Mouse (Mus musculus) gastrocnemius, postnatal 10 days (tissue): ENCODE results near the gene Eif4b. TPM values are rescaled to one million over a fixed set of nuclear protein-coding genes. Genes with fewer than 3 reads are reported as not detected.

Experiments used
- DNase-seq: peaks from one replicate; pipeline ENCODE4 v3.0.0; 2021; ENCODE audit warnings: mixed read lengths
- total RNA-seq, 2 experiments: library from RNA; stranded (reverse); gene quantifications; 2 replicates each; pipeline ENCODE4 v1.2.3; 2021

Gene Eif4b
- total RNA-seq, 2 experiments from 2014 or later: 151 to 152 TPM

DNA sequence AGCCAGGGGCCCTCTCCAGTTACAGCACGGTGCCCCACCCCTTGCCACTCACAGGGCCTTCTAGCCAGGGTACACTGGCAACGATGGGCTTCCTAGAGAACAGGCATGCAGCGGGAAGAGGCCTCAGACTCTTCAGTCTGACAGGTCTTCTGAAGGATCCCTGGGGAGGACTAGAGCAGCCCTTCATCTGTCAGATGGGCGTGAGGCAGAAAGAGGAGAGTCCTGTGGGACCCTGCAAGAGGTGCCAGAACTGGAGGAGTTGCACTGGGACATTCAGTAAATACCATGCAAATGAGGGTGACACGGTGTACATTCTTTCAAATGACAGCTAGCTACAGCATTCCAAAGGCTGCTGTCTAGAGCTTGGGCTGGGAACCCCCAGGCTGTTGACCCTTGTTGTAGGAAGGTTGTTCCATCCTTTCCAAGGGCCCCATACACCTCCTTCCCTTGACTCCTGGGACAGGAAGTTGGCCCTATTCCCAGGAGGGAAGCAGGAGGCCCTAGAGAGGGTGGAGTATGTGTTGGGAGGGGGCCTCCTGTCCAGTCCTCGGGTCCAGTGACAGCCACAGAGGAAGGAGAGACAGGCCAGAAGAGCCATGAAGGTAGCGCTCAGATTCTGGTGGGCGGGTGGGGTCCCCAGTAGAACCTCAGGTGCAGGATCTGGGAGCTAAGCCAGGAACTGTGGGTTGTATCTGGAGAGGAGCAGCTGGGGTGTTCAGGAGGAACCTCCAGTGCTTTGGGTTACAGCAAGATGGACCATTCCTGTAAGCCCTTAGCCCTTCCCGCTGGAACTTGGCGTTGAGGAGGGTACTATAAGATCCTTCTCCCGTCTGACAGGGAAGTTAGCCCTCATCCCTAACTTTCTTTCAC, 28.3 kb downstream of the Eif4b start:
- DNase-seq: peak; percentile 24

DNA sequence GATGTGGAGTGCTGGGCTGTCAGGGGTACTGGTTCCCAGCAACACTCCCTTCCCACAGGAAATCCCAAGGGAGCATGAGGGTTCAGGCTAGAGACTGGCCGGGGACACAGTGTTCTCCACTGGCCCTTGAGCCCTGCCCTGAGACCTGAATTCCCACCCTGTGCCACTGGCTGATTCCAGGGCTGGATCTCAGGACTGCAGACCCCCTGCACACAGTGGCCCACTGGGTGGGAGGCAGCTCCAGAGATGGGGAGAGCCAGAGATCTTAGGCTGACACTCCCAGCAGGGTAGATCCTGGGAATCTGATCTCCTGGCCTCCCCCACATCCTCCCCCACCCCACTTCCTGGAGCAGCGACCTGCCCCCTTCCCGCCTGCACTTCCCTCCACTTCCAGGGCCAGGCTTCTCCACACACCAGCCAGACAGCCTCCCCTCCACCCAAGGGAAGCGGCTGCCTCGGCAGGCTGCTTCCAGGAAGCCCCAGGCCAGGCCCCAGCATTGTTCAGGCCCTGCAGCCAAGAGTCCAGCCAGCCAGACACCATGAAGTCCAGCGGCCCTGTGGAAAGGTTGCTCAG, 29.1 kb downstream of the Eif4b start:
- DNase-seq: peak; percentile 63

- DNase-seq: peak; percentile 38
These were observed 29.9 kb downstream of the Eif4b start for GRCm38 (mm10) chr15:102103371-102103946.

DNA sequence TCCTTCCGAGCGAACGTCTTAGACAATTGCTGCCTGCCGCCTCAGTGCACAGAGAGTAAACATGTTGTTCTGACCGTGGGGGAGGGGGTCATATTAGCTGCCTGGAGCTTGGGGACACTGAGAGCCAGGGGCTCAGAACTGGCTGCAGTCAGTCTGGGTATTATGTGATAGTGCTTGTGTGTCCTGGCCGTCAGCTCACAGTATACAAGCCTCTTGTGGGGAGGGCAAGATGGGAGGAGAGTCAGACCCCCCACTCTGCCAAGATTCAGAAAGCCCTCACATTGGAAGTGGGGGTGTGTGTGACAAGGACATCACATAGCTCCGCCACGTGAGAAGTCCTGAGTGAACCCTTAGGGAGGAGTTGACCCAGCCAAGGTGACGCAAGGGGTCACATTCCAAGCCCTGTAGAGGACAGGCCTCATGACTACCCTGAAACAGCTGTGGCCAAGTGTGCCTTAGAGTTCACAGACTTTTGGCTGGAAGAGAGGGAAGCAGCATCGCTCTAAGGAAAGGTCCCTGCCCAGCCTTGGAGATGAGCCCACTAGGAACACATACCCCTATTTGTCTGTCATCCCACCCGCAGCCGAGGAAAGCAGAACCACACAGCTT, 30.5 kb downstream of the Eif4b start:
- DNase-seq: peak; percentile 67

DNA sequence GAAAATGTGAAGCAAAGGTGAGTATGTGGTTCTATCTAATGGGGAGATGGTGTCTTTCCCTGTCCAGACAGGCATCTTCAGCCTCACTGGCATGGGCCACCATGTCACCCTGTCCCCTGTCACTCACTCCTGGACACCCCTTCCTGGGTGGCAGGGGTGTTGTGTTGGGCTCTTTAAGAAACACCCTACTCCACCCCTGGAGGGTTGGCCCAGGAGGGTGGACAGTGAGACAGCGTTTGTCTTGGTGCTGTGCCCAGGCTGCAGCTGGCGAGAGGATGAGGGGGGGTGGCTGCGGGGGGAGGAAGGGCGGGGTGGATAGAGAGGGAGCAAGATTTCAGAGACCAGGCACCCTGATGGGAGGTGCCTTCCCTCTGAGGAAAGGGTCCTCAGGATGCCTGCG, 31.8 kb downstream of the Eif4b start:
- peak; percentile 79 for DNase-seq

DNA sequence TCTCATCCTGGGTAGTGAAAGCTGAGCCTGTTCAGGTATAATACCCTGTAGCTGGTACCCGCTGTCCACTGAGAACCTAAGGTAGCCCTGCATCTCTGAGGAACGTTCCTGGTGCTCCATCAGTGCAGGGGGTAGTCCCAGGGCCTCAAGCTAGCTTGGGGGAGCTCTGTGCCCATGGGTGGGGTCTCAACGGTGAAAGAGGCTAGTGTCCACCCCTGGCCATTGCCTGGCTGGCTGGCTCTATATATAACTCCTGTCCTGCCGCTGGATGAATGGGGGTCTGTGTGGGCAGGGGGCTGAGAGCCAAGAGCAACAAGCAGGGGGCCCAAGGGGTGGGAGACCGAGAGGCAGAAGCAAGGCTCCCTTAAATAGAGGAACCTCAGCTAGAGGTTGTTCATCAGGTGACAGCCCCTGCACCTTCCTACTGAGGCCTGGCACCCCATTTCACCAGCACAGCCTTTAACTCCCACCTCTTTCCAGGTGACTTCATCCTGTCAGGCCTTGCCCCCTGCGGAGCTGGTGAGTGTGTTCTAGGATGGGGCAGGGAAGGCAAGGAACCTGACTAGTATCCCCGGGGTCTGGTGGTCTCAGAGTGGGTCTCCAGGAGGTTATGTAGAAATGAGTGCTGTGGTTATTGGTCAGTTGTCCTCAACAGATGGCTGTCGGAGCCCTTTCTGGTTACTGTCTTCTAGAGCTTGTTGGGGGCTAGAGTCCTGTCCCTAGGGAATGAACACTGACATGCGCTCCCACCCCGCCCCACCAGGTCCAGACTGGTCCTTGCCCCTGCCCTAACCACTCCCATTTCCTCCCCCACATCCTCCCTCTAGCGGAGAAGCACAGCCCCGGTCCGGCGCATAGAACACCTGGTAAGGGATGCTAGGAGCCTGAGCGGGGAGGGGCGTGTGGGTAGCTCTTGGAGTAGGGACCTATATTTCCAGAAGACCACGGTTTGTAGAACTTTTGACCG, 32.5 kb downstream of the Eif4b start:
- no peak for DNase-seq

- no peak for DNase-seq
These were observed 33.3 kb downstream of the Eif4b start for GRCm38 (mm10) chr15:102106754-102107456.

DNA sequence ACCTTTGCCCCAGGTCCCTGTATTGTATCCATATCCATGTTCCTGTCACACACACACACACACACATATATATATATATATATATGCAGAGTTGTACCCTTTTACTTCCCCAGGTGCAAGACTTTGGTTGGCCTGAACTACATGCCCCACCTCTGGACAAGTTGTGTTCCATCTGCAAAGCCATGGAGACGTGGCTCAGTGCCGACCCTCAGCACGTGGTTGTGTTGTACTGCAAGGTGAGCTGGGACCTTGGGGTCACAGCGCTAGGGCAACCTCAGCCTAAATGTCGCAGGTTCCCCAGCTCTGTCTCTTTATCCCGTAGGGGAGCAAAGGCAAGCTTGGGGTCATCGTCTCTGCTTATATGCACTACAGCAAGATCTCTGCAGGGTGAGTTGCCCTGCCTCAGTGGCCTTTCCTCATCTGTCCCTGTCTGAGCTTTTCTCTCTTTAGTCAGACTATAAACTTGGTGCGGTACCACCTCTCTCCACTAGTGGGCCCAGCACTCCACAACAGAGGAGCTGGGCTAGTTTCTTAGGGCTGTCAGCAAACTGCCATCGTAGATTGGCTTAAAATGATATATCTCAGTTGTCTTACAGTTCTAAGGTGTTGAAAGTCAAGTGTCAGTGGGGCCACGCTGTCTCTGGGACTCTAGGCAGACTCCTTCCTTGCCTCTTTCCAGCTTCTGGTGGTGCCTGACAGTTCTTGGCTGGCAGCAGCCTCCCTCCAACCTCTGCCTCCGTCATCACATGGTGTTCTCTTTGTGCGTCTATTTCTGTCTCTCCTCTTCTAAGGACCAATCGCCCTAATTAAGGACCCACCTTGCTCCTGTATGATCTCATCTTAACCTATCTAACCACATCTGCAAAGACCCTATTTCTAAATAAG, 34.4 kb downstream of the Eif4b start:
- DNase-seq: peak; percentile 76

- peak; percentile 84 for DNase-seq
These were observed 35.3 kb downstream of the Eif4b start for GRCm38 (mm10) chr15:102108651-102109525.

GRCm38 (mm10) chr15:102110271-102110670, 36.7 kb downstream of the Eif4b start:
- no peak for DNase-seq

DNA sequence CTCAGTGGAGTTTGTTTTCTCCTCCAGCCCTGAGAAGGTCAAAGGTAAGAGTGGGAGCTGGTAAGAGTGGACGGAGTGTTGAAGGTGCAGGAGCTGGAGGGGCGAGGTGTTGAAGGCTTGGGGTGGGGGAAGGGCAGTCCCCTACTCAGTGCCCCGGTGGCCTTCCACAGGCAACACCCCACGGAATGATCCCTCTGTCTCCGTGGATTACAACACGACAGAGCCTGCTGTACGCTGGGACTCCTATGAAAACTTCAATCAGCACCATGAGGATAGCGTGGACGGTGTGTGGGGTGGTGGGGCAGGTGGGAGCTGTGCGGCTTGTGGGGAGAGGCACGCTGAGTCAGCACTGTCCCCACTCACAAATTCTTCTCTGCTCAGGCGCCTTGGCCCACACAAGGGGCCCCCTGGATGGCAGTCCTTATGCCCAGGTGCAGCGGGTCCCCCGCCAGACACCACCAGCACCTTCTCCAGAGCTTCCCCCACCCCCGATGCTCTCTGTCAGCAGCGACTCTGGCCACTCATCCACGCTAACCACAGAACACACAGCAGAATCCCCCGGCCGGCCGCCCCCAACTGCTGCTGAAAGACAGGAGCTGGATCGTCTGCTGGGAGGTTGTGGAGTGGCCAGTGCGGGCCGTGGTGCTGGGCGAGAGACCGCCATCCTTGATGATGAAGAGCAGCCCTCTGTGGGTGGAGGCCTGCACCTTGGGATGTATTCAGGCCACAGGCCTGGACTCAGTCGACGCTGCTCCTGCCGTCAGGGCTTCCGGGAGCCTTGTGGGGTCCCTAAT, 37.3 kb downstream of the Eif4b start:
- DNase-seq: no peak

DNA sequence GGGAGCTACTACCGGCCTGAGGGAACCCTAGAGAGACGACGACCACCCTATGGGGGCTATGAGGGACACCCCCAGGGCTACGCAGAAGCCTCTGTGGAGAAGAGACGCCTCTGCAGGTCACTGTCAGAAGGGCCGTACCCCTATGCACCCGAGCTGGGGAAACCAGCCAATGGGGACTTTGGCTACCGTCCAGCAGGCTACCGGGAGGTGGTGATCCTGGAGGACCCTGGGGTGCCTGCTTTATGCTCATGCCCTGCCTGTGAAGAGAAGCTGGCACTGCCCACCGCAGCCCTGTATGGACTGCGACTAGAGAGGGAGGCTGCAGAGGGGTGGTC, 37.9 kb downstream of the Eif4b start:
- peak; percentile 48 for DNase-seq

- DNase-seq: no peak
These were observed 38.6 kb downstream of the Eif4b start for GRCm38 (mm10) chr15:102112181-102112580.

DNA sequence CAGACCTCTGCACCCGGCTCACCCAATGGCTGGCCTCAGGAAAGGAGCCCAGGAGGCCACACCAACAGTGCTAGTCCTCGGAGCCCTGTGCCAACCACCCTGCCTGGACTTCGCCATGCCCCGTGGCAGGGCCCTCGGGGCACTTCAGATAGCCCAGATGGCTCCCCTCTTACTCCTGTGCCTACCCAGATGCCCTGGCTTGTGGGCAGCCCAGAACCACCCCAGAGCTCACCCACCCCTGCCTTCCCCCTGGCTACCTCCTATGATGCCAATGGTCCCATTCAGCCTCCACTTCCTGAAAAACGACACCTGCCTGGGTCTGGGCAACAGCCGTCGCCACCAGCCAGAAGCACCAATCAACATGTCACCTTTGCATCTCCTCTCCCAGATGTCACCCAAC, 39.3 kb downstream of the Eif4b start:
- no peak for DNase-seq

- no peak for DNase-seq
These were observed 40.1 kb downstream of the Eif4b start for GRCm38 (mm10) chr15:102113674-102114073.

GRCm38 (mm10) chr15:102114651-102115260, 41.2 kb downstream of the Eif4b start:
- DNase-seq: no peak

GRCm38 (mm10) chr15:102115731-102116231, 42.2 kb downstream of the Eif4b start:
- DNase-seq: no peak
